Mouse (Mus musculus): Measurements from ENCODE around the gene Tmem87b. TPM values are rescaled to one million over a fixed set of nuclear protein-coding genes. Genes with fewer than 3 reads are reported as not detected.

The Tmem87b gene
- polyA plus RNA-seq, 1 experiment from 2014 or later = 38.0 TPM

DNA sequence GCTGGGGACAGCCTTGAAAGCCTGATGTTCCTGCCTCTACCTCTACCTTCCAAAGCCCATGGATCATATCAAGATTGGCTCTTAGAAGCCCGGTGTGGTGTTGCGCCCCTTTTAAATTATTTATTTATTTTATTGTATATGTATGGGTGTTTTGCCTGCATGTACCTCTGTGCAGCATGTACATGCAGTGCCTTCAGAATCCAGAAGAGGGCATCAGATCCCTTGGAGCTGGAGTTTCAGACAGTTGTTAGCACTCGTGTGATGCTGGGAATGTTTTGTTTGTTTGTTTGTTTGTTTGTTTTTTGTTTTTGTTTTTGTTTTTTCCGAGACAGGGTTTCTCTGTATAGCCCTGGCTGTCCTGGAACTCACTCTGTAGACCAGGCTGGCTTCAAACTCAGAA lies 63.3 kb downstream of the Tmem87b start:
- Histone ChIP-seq H3K36me3 (ENCODE audit: control insufficient read depth, insufficient read depth, low read length) (no peaks in the 10 kb centered on the region), H3K27ac (ENCODE audit: low read length) (no peak overlapping the region), H3K4me3 (ENCODE audit: low read depth, low read length) (no peak overlapping the region), H3K4me1 (ENCODE audit: control insufficient read depth, insufficient read depth, low read length) (no peaks in the 10 kb centered on the region), H3K4me2 (replicated peaks; ENCODE audit: low read depth, low read length) (no peak overlapping the region), H3K27me3 (ENCODE audit: control insufficient read depth, insufficient read depth, low read length) (no peaks in the 10 kb centered on the region), H3K9ac (replicated peaks; ENCODE audit: low read depth, low read length) (no peak overlapping the region), H3K9me3 (ENCODE audit: control insufficient read depth, low read depth, low read length) (no peaks in the 10 kb centered on the region)
- ATAC-seq (ENCODE audit: insufficient number of reproducible peaks, insufficient read depth, low FRiP score, low read depth) = no peak
- WGBS = 68% methylated on average over 4 of the region's 4 CpGs

DNA sequence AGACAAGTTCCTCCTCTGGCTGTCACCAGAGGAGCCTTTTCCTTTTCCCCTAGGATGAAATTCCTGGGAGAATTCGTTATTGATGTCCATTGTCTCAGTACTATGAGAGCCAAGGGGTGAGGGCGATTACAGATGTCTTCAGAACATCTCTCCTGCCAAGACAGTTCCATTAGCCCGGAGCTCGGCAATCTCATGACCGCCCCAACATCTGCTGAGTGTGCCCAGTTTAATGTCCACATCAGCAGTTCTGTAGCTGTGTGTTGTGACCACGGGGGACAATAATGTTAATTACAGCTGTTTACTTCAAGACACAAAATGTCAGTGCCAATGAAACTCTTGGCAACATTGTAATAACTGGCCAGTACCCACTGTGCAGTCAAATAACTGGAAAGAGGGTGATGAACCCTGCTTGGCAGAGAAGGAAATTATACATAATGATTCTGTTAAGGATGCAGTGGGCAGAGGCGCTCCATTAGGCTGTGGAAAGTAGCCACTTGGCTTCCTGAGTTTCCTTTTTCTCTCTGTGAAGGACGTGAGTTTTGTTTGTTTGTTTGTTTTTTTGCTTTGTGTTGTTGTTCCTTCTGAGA lies 67.4 kb downstream of the Tmem87b start:
- no peak for ATAC-seq (ENCODE audit: insufficient number of reproducible peaks, insufficient read depth, low FRiP score, low read depth)
- Histone ChIP-seq H3K4me2 (replicated peaks; ENCODE audit: low read depth, low read length) (no peak overlapping the region), H3K9me3 (ENCODE audit: control insufficient read depth, low read depth, low read length) (no peaks in the 10 kb centered on the region), H3K9ac (replicated peaks; ENCODE audit: low read depth, low read length) (no peak overlapping the region), H3K4me1 (ENCODE audit: control insufficient read depth, insufficient read depth, low read length) (no peaks in the 10 kb centered on the region), H3K27ac (ENCODE audit: low read length) (no peak overlapping the region), H3K27me3 (ENCODE audit: control insufficient read depth, insufficient read depth, low read length) (no peaks in the 10 kb centered on the region), H3K36me3 (ENCODE audit: control insufficient read depth, insufficient read depth, low read length) (no peaks in the 10 kb centered on the region), H3K4me3 (ENCODE audit: low read depth, low read length) (no peak overlapping the region)
- 79% methylated on average over 8 of the region's 8 CpGs for WGBS

DNA sequence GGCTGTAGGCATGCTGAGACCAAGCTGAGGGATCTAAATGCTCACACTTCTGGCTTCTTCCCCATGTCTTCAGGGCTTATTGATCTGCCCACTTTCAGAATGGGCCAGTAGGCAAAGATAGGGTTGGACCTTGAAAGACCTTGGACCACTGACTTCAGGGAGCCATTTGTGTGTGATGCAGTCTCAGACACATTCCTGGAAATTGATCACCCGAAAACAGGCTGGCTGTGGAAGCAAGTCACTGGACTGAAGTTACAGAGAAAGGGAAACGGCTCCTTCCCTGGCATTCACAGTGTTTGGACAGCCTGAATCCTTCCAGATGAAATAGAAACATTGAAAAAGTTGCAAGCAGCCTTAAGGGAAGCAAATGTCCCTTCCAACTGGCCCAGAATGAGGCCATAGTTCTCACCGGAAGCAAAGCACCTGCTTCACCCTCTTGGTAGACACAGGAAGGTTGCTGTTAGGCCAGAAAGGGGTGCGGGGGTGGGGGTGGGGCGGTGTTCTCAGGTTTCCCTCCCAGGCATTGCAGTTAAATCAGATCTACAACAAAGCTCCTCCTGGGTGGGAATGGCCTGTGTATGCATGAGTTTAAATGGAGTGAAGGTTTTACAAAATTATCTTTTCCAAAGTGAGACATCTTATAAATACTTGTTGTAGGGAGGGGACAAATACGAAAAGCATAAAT lies 70.1 kb downstream of the Tmem87b start:
- H3K4me1 ChIP-seq (ENCODE audit: control insufficient read depth, insufficient read depth, low read length) = peaks cover 4% of the 10 kb centered on the region; the same call in 1 of the 2 replicates
- H3K4me2 ChIP-seq (replicated peaks; ENCODE audit: low read depth, low read length) = no peak overlapping the region
- ATAC-seq (ENCODE audit: insufficient number of reproducible peaks, insufficient read depth, low FRiP score, low read depth) = no peak
- WGBS = 58% methylated on average over 6 of the region's 6 CpGs
- H3K27me3 ChIP-seq (ENCODE audit: control insufficient read depth, insufficient read depth, low read length) = no peaks in the 10 kb centered on the region
- no peak overlapping the region for H3K27ac ChIP-seq (ENCODE audit: low read length)
- no peaks in the 10 kb centered on the region for H3K9me3 ChIP-seq (ENCODE audit: control insufficient read depth, low read depth, low read length)
- H3K36me3 ChIP-seq (ENCODE audit: control insufficient read depth, insufficient read depth, low read length) = no peaks in the 10 kb centered on the region
- no peak overlapping the region for H3K4me3 ChIP-seq (ENCODE audit: low read depth, low read length)
- no peak overlapping the region for H3K9ac ChIP-seq (replicated peaks; ENCODE audit: low read depth, low read length)

DNA sequence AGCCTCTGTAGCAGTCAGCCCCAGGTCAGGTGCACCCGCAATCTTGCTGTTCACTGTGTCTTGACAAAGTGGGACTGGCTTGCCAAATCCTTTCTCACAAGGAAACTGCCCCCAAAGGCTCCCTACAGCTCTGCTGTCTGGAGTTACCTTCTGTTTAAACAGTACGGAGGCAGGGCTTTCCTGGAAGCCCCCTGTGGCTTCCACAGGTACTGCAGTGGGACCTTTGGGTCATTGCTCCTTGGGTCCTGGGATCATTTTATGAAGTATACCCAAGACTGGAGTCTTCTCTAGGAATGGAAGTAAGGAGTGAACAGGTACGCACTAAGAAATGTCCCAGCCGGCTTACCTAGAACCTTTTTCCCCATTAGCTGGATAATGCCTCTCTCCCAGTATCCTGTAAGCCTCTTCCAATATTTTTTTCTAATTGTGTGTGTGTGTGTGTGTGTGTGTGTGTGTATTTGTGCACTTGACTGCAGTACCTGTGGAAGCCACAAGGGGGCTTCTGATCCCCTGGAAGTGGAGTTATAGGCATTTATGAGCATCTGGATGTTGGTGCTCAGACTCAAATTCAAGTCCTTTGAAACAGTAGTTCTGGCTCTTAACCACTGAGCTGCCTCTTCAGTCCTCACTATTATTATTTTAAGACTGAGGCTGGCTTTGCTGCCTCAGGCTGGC lies 72.9 kb downstream of the Tmem87b start:
- H3K9me3 ChIP-seq (ENCODE audit: control insufficient read depth, low read depth, low read length) = no peaks in the 10 kb centered on the region
- no peaks in the 10 kb centered on the region for H3K27me3 ChIP-seq (ENCODE audit: control insufficient read depth, insufficient read depth, low read length)
- WGBS = 86% methylated on average over 4 of the region's 4 CpGs
- H3K4me1 ChIP-seq (ENCODE audit: control insufficient read depth, insufficient read depth, low read length) = peaks cover 4% of the 10 kb centered on the region; the same call in 1 of the 2 replicates
- no peak overlapping the region for H3K4me2 ChIP-seq (replicated peaks; ENCODE audit: low read depth, low read length)
- ATAC-seq (ENCODE audit: insufficient number of reproducible peaks, insufficient read depth, low FRiP score, low read depth) = no peak
- H3K27ac ChIP-seq (ENCODE audit: low read length) = no peak overlapping the region
- no peak overlapping the region for H3K4me3 ChIP-seq (ENCODE audit: low read depth, low read length)
- H3K36me3 ChIP-seq (ENCODE audit: control insufficient read depth, insufficient read depth, low read length) = no peaks in the 10 kb centered on the region
- H3K9ac ChIP-seq (replicated peaks; ENCODE audit: low read depth, low read length) = no peak overlapping the region

DNA sequence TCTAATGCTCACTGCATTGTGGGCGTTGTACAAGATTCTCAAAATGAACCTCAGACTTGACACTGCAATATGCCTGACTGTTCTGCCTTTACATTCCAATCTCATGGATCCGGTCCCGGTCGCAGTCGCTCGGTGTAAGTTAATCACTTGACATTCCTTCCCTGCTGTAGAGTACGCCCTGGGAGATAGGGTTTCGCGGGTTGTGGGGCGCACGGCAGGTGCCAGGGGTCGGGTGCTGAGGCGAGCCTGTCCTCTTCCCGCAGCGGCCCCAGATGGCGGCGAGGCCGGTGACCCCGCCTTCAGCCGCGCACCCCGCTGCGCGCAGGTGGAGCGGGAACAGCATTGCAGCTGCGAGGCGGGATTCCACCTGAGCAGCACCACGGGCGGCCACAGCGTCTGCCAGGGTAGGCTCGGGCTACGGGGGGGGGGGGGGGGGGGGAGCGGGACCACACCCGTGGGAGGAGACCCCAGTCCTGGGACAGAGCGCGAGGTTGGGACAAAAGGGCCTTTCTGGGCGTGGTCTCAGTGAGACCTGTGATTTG lies 74.3 kb downstream of the Tmem87b start:
- no peak overlapping the region for H3K27ac ChIP-seq (ENCODE audit: low read length)
- H3K4me2 ChIP-seq (replicated peaks; ENCODE audit: low read depth, low read length) = peak overlapping the region; percentile 61
- H3K36me3 ChIP-seq (ENCODE audit: control insufficient read depth, insufficient read depth, low read length) = no peaks in the 10 kb centered on the region
- H3K9me3 ChIP-seq (ENCODE audit: control insufficient read depth, low read depth, low read length) = no peaks in the 10 kb centered on the region
- 2% methylated on average over 31 of the region's 37 CpGs for WGBS
- peaks cover 4% of the 10 kb centered on the region; the same call in 1 of the 2 replicates for H3K4me1 ChIP-seq (ENCODE audit: control insufficient read depth, insufficient read depth, low read length)
- ATAC-seq (ENCODE audit: insufficient number of reproducible peaks, insufficient read depth, low FRiP score, low read depth) = peak; percentile 42; the same call in 1 of the 2 replicates
- no peak overlapping the region; the same call in 1 of the 2 replicates for H3K9ac ChIP-seq (replicated peaks; ENCODE audit: low read depth, low read length)
- no peaks in the 10 kb centered on the region for H3K27me3 ChIP-seq (ENCODE audit: control insufficient read depth, insufficient read depth, low read length)
- H3K4me3 ChIP-seq (ENCODE audit: low read depth, low read length) = peak overlapping the region; percentile 29

DNA sequence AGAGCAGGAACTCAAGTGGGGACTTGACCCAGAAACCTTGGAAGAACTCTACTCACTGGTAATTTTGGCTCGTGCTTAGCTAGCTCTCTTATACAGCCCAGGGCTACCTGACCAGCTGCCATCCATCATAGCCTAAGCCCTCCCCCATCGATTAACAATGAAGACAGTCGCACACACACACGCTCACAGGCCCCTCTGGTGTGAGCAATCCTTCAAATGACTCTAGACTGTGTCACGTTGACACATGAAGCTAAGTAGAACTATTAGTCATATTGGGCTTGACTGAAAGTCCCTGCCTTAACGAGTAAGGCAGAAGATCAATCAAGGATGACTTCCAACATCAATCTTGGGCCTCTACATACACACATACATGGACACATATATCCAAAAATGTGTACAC lies 84.9 kb downstream of the Tmem87b start:
- ATAC-seq (ENCODE audit: insufficient number of reproducible peaks, insufficient read depth, low FRiP score, low read depth) = no peak
- Histone ChIP-seq H3K4me2 (replicated peaks; ENCODE audit: low read depth, low read length) (no peak overlapping the region), H3K4me3 (ENCODE audit: low read depth, low read length) (no peak overlapping the region), H3K36me3 (ENCODE audit: control insufficient read depth, insufficient read depth, low read length) (no peaks in the 10 kb centered on the region), H3K27ac (ENCODE audit: low read length) (no peak overlapping the region), H3K4me1 (ENCODE audit: control insufficient read depth, insufficient read depth, low read length) (no peaks in the 10 kb centered on the region), H3K9me3 (ENCODE audit: control insufficient read depth, low read depth, low read length) (no peaks in the 10 kb centered on the region; the same call in 1 of the 2 replicates), H3K27me3 (ENCODE audit: control insufficient read depth, insufficient read depth, low read length) (no peaks in the 10 kb centered on the region), H3K9ac (replicated peaks; ENCODE audit: low read depth, low read length) (no peak overlapping the region)
- WGBS = 54% methylated on average over 6 of the region's 6 CpGs

DNA sequence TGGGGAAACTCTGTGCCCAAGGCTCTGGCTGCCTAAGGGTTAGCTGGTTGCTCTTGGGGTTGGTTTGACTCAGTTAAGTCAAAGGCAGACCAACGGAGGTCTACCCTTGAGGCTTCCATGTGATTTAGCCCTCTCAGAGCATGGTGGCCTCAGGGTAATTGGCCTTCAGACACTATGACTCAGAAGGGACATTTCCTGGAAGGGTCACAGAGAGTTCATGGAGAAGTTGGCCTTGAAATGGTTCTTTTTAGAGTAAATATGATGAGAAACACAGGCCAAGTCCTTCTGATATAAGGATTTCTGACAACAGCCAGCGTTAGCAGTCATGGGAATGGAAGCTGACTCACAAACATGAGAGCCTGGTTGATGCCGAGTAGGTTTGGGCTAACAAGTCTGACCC lies 85.7 kb downstream of the Tmem87b start:
- Histone ChIP-seq H3K36me3 (ENCODE audit: control insufficient read depth, insufficient read depth, low read length) (no peaks in the 10 kb centered on the region), H3K27ac (ENCODE audit: low read length) (no peak overlapping the region), H3K9ac (replicated peaks; ENCODE audit: low read depth, low read length) (no peak overlapping the region), H3K9me3 (ENCODE audit: control insufficient read depth, low read depth, low read length) (no peaks in the 10 kb centered on the region; the same call in 1 of the 2 replicates), H3K4me2 (replicated peaks; ENCODE audit: low read depth, low read length) (no peak overlapping the region), H3K4me3 (ENCODE audit: low read depth, low read length) (no peak overlapping the region), H3K27me3 (ENCODE audit: control insufficient read depth, insufficient read depth, low read length) (no peaks in the 10 kb centered on the region), H3K4me1 (ENCODE audit: control insufficient read depth, insufficient read depth, low read length) (no peaks in the 10 kb centered on the region)
- 85% methylated on average over 3 of the region's 3 CpGs for WGBS
- no peak for ATAC-seq (ENCODE audit: insufficient number of reproducible peaks, insufficient read depth, low FRiP score, low read depth)
